Mouse (Mus musculus): Measurements from ENCODE around the gene Olfr806.

- no peak for TF ChIP-seq CTCF (IDR thresholded peaks at IDR 0.05; ENCODE audit: control insufficient read depth, insufficient read depth, low read length)
- TF ChIP-seq POLR2A (IDR thresholded peaks at IDR 0.05; ENCODE audit: borderline replicate concordance, control insufficient read depth, low read depth, low read length) = no peak
Observed at GRCm38 (mm10) chr10:129757693-129758092, 16.0 kb upstream of the Olfr806 start, which contains the start of gene Olfr807.
